Mouse (Mus musculus): Measurements from ENCODE around the gene 4930412O13Rik. TPM values are rescaled to one million over a fixed set of nuclear protein-coding genes. Genes with fewer than 3 reads are reported as not detected.

The 4930412O13Rik gene
- not detected for polyA plus RNA-seq (2014; fragmentation: Illumina TruSeq; extraction: RNeasy Lipid Tissue Mini Kit (QIAGEN cat#74804); ENCODE audit: low read depth, low replicate concordance)

DNA sequence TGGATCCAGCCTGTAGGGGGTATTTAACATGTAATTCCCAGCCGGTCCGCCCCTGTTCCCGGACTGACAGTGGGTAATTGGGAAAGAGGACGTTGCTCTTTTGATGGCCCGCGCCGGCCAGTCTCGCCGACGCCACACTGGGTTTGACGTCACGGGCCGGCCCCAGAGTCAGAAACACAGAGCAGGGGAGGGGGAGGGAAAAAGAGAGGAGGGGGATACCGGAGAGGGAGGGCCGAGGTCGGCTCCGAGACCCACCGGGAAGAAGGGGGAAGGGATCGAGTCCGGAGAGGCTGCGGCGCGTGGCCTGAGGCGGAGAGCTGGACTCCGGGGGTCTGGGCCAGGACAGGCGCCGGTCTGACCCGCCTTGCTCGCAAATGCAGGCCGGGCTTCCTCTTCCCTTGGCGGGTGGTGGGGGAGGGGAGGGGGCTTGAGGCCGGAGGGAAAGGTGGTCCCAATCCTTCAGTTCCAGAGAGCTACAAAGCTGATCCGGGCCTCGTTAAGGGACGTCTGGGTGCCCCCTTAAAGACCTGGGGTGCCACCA, at the start of gene 4930412O13Rik:
4930412O13Rik (plus strand) TSS at position 202 of the 541 bp plus-strand sequence.

DNA sequence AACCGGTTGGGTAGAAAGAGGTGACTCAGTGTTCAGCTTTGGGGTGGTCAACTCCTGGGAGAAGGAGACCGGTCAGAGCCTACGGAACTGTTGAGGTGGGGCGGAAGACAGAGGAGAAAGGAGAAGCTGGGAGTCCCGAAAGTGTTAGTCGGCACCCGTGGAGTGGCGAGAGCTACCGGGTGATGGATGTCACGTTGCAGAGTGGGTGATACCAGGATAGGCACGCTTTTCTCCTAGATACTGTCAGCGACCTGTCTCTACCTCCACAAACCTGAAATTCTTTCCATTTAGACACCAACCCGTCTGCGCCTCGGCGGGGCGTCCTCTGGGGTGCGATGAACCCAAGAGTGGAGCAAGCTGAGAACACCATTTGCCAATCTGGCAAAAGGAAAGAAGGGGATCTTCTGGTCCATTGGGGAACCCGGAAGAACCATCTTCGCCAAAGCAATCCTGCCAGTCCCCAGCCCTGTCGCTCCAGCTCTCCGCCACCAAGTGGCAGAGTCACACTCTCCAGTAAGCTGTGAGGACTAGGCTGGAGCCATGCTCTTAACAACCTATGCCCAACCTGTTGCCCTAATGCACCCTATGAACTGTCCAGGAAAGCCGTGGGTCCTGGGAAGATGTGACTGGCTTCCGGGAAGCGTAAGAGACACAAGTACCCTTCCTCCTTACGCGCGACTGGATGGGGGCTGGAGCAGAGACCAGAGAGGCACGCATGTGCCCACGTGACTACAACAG, 8.0 kb downstream of the 4930412O13Rik start, which contains the start of gene 9230102O04Rik:
9230102O04Rik (minus strand) TSS at position 628 of the 738 bp plus-strand sequence.

GRCm38 (mm10) chr2:9889651-9890183, 8.7 kb downstream of the 4930412O13Rik start, which contains the start of gene Gata3:
Gene Gata3, minus strand, starts transcription at chr2:9890034.

Other genes starting within 250 kb of the 4930412O13Rik start
- not detected for gene 9230102O04Rik, start 8.3 kb downstream of the 4930412O13Rik start, polyA plus RNA-seq (2014; fragmentation: Illumina TruSeq; extraction: RNeasy Lipid Tissue Mini Kit (QIAGEN cat#74804); ENCODE audit: low read depth, low replicate concordance)
- 0.60 TPM for gene Gata3, start 8.8 kb downstream of the 4930412O13Rik start, polyA plus RNA-seq (2014; fragmentation: Illumina TruSeq; extraction: RNeasy Lipid Tissue Mini Kit (QIAGEN cat#74804); ENCODE audit: low read depth, low replicate concordance)
- gene Taf3, start 167.3 kb downstream of the 4930412O13Rik start, polyA plus RNA-seq (2014; fragmentation: Illumina TruSeq; extraction: RNeasy Lipid Tissue Mini Kit (QIAGEN cat#74804); ENCODE audit: low read depth, low replicate concordance), result 7.6 TPM
- gene Atp5c1, start 199.3 kb downstream of the 4930412O13Rik start, polyA plus RNA-seq (2014; fragmentation: Illumina TruSeq; extraction: RNeasy Lipid Tissue Mini Kit (QIAGEN cat#74804); ENCODE audit: low read depth, low replicate concordance), result 2,486 TPM
- 16.5 TPM for gene Kin, start 199.3 kb downstream of the 4930412O13Rik start, polyA plus RNA-seq (2014; fragmentation: Illumina TruSeq; extraction: RNeasy Lipid Tissue Mini Kit (QIAGEN cat#74804); ENCODE audit: low read depth, low replicate concordance)